Mouse (Mus musculus) bone marrow, adult 2 months (tissue): ENCODE results near the gene Scn5a. TPM values are rescaled to one million over a fixed set of nuclear protein-coding genes. Genes with fewer than 3 reads are reported as not detected.

Experiments
- H3K27ac ChIP-seq: fragments of 200-500 bp; 2 replicates; pipeline ENCODE4 v1.5.1; 2012; ENCODE audit warnings: low read depth, mild to moderate bottlenecking, control low read depth, inconsistent platforms, low read length; ENCODE audit not compliant: control insufficient read depth, poor library complexity, insufficient read depth
- H3K4me1 ChIP-seq: fragments of 200-500 bp; 2 replicates; pipeline ENCODE4 v1.6.1; 2011; ENCODE audit warnings: low read length; ENCODE audit not compliant: control insufficient read depth, insufficient read depth
- H3K4me3 ChIP-seq: fragments of 200-500 bp; replicated peaks from 2 replicates; pipeline ENCODE3; 2011; ENCODE audit warnings: mild to moderate bottlenecking, low read depth, low read length, control low read depth; ENCODE audit not compliant: control insufficient read depth
- CTCF ChIP-seq: fragments of 200-500 bp; IDR thresholded peaks from 2 replicates; pipeline ENCODE4 v1.5.1; 2011; ENCODE audit warnings: low read length, control low read depth; ENCODE audit not compliant: control insufficient read depth, insufficient read depth
- POLR2A ChIP-seq: fragments of 200-500 bp; IDR thresholded peaks from 2 replicates; pipeline ENCODE4 v1.6.1; 2011; ENCODE audit warnings: low read depth, mild to moderate bottlenecking, control low read depth, low read length, borderline replicate concordance; ENCODE audit not compliant: control insufficient read depth
- WGBS: fragments of 180-500 bp; shearing (Covaris S2); methylation state at CpG from one replicate; pipeline ENCODE4 v1.1.7; 2018; 5-methylcytosine and 5-hydroxymethylcytosine counted together
- polyA plus RNA-seq: library from polyadenylated mRNA; stranded (reverse); fragments of >200 nt; gene quantifications from 2 replicates; pipeline ENCODE4 v1.2.4, GENCODE M21; 2011; ENCODE audit warnings: low replicate concordance; ENCODE audit not compliant: missing spikeins, insufficient read depth, insufficient read length

The Scn5a gene
- polyA plus RNA-seq, 1 experiment = not detected

DNA sequence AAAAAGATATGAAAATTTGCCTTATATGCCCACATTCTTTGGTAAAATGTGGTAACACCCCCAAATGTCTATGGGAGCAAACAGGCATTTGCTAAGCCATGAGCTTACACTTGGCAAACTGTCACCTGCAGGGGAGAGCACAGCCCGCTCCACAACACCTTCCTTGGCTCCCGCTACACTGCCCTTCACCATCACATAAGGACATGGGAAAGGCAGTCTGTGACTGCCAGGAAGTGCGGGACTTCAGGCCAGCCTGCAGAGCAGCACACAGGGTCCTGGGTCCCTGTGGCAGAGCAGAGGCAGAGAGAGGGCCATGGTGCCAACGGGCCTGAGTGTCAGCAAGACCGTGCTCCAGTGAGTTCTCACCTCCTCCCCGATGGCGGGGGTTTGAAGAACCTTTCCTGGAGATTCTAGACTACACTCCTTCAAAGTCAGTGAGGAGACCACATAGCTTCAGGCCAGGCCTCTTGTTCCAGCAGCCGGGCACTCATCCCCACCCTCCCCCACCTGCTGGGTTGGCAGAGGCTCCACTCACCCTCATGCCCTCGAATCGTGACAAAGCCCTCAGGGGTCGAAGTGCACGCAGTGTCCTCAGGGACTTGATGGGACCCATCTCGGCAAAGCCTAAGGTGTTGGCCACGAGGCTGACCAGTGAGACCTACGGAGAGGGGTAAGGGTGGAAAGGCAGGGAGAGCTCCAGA, 81.1 kb downstream of the Scn5a start:
- no peaks in the 10 kb centered on the region for H3K4me1 ChIP-seq
- TF ChIP-seq CTCF (no peak), POLR2A (no peak)
- WGBS = 82% methylated on average over 15 of the region's 15 CpGs
- no peak overlapping the region for H3K27ac ChIP-seq
- no peak overlapping the region for H3K4me3 ChIP-seq

DNA sequence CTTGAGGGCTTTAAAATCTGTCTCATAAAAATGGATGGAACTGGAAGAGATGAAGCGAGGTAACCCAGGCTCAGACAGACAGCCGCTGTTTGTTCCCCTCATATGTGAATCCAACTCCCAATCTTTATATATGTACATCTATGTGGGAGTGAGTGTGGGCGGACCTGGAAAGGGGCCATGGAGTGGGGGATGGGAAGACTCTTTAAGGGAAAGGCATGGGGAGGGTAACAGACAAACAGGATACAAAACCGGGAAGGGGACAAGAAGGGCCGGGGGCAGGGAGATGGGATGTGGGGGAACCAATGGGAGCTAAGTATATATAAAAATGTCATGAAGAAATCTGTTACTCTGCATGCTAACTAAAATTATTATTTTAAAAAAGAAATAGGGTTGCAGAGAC, 81.9 kb downstream of the Scn5a start:
- Histone ChIP-seq H3K27ac (no peak overlapping the region), H3K4me3 (no peak overlapping the region), H3K4me1 (no peaks in the 10 kb centered on the region)
- 59% methylated on average over 5 of the region's 5 CpGs for WGBS
- TF ChIP-seq POLR2A = no peak
- TF ChIP-seq CTCF = no peak

DNA sequence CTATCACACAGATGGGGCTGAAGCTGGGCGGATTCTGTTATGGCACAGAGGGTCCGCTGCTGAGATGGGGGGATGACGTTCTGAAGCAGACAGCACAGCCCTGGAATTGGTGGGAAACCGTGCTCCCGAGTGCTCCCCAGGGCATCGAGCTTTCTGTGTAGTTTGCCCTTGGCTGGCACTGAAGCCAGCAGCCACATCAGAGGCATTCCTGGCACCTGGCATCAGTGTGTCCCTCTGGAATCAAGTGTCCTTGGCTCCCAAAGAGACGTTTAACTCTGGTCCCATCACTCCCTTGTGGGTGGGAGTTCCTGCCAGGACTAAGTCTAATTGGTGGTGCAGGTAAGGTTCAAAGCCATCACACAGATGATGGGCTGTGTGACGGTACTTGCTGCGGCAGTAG, 82.5 kb downstream of the Scn5a start:
- Histone ChIP-seq H3K4me1 (no peaks in the 10 kb centered on the region), H3K27ac (no peak overlapping the region), H3K4me3 (no peak overlapping the region)
- WGBS = 80% methylated on average over 9 of the region's 9 CpGs
- TF ChIP-seq CTCF (no peak), POLR2A (no peak)

DNA sequence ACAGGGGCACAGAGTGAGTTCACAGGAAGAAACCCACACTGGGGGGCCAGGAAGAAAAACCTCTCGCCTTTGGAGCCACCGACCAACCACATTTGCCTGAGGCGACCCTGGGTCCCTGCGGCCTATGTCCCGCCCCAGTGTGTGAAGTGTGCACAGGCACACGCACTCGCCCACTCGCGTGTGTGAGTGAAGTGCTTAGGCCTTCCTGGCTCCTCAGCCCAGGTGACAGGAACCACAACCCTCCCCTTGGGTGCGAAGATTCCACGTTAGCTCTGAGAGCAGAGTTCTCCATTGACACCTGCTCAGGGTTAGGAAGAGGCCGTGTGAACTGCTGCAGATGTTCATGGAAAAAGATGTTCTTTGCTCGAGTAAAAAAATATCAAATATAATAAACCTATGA, 93.9 kb downstream of the Scn5a start:
- TF ChIP-seq POLR2A (no peak), CTCF (no peak)
- Histone ChIP-seq H3K27ac (no peak overlapping the region), H3K4me3 (no peak overlapping the region), H3K4me1 (no peaks in the 10 kb centered on the region)
- 84% methylated on average over 13 of the region's 13 CpGs for WGBS

DNA sequence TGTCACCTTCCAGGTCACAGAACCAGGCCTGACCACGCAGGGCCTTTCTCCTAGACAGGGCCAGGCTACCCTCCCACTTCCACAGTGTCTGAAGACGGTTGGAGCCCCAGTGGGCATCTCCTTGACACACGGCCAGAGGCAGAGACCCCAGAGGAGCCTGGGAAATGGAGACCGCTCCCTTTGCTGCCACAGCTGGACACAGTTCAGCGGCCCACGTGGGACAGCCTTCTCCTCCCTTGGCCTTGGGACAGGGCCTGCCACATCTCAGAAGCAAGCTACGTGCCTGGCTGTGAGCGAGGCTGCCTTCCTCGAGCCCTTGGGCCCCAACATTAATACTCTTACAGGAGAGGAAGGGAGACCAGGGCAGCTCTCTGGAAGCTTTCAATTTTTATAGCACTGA, 94.4 kb downstream of the Scn5a start:
- WGBS = 78% methylated on average over 9 of the region's 9 CpGs
- no peaks in the 10 kb centered on the region for H3K4me1 ChIP-seq
- no peak for TF ChIP-seq POLR2A
- no peak for TF ChIP-seq CTCF
- no peak overlapping the region for H3K4me3 ChIP-seq
- no peak overlapping the region for H3K27ac ChIP-seq

DNA sequence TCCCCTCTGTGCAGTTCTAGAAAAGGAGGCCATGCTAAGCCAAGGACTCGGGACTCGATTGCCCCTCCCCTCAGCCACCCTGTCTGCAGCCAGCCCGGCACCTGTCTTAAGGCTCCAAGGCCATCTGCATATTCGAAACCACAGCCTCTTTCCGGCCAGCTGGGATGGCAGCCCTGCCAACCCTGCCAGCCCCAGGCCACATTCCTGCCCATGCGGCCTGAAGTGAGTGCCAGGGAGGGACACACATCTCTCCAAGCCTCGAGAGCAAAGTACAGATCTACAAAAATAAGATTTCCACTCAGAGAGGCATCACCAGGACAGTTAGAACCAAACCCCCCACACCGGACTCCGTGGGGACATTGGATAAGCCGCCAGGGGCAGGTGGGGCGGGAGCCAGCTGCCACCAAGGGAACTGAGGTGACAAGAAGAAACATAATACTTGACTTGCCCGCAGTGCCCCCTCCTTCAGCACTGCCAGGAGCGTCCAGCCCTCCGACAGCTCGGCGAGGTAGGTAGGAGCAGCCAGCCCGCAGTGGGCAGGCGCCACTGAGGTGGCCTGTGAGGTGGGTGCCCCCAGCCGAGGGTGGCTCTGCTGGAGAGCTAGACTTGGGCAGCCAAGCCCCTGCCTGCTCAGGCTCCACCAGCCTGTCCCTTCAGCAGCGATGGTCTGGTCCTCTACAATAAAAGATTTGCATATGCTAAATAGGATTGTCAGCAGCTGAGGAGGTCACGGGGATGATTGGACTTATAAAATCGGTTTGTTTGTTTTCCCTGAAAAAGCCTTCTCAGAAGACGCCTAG, 95.1 kb downstream of the Scn5a start:
- WGBS = 47% methylated on average over 23 of the region's 23 CpGs
- H3K27ac ChIP-seq = no peak overlapping the region
- no peak for TF ChIP-seq CTCF
- no peak for TF ChIP-seq POLR2A
- H3K4me1 ChIP-seq = no peaks in the 10 kb centered on the region
- no peak overlapping the region for H3K4me3 ChIP-seq

DNA sequence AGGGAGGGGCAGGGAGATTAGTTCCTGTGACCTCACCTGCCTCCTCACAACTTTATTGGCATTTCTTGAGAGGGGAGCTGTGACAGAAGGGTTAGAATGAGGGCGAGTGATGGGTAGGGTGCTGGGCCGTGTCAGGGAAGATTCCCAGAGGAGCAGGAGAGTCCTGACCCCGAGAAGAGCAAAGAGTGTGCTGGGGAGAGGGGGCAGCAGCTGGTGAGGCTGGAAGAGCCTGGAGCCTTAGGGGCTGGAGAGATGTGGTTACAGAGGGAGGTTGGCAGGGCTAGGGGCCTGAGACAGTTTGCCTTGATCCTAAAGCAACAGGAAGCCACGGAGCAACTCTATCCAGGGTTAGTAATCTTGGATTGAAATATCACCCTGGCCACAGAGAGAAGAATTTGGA, 97.2 kb downstream of the Scn5a start:
- 80% methylated on average over 4 of the region's 4 CpGs for WGBS
- H3K4me1 ChIP-seq = no peaks in the 10 kb centered on the region
- H3K27ac ChIP-seq = no peak overlapping the region
- TF ChIP-seq POLR2A (no peak), CTCF (no peak)
- no peak overlapping the region for H3K4me3 ChIP-seq

DNA sequence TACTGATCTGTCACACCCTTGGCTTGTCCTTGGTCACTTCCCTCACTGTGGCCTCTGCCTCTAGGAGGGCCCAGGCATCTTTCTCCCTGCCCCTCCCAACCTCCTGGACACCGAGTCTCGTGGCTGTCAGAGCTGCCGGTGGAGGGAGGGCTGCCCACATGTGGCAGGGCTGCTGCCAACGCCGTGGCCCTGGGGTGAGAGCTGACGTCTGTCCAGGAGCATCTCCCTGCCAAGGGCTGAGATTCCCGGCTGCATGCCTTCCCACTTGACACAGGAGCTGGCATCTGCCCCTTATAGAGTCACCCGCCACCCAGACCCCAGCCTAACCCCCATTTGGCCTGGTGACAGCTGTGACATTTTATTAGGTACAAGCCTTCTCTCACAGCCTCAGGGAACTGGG, 99.5 kb downstream of the Scn5a start:
- no peak for TF ChIP-seq CTCF
- TF ChIP-seq POLR2A = no peak

More for the DNA sequence above, 99.5 kb downstream of the Scn5a start:
- Histone ChIP-seq H3K4me3 (no peak overlapping the region), H3K4me1 (no peaks in the 10 kb centered on the region), H3K27ac (no peak overlapping the region)
- WGBS = 69% methylated on average over 8 of the region's 8 CpGs
